Mouse (Mus musculus): ENCODE results near the gene Dbp.
A peak's percentile ranks its signal among the peaks of the same experiment; 100 is the strongest.

Dbp gene

DNA sequence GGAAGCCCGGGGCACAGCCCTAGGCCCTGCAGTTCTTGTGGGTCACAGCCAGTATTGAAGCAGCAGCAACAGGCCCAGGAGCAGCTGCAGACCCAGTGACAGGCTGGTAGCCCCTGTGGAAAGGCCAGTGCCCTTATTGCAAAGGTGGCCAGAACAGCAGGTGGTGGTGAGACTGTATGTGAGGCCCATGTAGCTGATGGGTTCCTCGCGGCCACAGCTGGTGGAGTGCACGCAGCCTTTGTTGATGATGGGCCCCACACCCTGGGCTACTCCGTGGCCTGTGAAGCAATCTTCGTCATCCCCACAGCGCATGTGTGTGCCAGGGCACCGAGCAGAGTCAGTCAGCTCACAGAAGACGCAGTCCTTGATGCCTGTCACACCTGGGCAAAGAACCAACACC lies 20.3 kb downstream of the Dbp start:
- no peak for DNase-seq (ENCODE audit: low spot score)

DNA sequence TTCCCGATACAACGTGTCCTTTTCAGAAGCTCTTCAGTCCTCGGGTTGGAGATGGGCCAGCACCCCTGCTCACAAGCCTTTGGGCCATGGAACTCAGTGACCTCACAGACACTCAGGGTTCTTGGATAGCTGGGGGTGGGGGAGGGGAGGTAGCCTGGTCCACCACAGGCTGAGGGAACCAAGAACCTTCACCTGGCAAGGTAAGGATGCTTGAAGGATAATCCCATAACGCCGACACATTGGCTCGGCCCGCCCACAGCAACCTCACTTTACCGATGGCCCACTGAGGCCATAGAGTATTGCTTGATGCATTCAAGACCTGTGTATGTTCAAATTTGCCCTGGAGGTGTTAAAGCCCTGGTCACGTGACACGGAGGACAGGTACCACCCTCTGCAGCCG lies 20.8 kb downstream of the Dbp start, which contains the start of gene Spaca4:
Gene Spaca4 (minus strand): TSS at position 101 of the 400 bp plus-strand sequence.
- DNase-seq (ENCODE audit: low spot score): no peak

DNA sequence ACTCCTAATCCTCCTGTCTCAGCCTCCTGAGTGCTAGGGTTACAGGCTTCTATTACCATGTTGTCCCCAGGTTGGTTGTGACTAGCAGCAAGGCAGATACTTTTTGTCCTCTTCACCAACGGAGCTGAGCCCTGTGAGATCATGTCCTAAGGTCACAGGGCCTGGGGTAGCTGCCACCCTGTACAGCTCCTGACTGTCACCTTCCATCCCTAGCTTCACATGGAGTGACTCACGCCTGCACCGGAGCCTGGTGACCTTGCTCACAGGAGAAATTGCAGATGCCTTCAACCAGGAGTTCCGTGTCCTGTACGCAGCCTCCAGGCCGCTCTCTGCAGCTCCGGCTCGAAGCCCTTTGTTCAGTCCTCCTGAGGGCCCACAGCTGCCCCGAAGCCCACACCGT lies 21.5 kb downstream of the Dbp start:
- DNase-seq (ENCODE audit: low spot score): no peak

GRCm38 (mm10) chr7:45727625-45728024 lies 22.7 kb downstream of the Dbp start:
- DNase-seq (ENCODE audit: low spot score): no peak

DNA sequence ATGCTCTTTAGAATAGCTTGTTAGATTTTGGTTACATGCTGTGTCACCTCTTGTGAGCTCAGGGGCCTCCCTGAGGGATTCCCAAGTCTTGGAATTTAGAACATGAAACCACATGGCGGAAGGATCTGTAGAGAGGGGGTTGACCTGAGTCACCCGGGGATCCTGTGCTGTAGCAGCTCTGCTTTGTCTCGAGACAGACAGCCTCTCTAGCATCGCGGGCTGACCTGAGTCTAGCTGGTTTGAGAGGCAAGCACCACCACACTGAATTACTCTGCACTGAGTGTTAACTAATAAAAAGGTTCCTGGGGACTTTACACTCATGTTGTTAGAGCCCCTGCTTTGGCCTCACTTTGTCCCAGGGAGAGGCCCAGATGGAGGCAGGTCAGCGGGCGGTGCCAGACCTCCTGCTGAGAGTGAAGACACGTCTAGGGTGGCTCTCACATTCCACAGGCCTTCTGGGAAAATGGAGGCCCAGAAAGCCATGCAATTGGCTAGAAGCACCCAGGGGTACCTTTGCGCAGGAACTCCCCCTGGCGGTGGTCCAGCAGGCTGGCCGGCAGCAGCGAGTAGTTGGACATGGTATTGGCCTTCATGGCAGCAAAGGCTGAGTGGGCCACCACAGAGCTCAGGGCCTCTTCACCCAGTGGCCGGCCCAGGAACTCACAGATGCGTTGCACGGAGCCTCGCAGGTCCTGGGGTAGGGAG lies 26.0 kb downstream of the Dbp start:
- DNase-seq (ENCODE audit: low spot score): no peak

GRCm38 (mm10) chr7:45733477-45733876 lies 28.6 kb downstream of the Dbp start:
- no peak for DNase-seq (ENCODE audit: low spot score)

DNA sequence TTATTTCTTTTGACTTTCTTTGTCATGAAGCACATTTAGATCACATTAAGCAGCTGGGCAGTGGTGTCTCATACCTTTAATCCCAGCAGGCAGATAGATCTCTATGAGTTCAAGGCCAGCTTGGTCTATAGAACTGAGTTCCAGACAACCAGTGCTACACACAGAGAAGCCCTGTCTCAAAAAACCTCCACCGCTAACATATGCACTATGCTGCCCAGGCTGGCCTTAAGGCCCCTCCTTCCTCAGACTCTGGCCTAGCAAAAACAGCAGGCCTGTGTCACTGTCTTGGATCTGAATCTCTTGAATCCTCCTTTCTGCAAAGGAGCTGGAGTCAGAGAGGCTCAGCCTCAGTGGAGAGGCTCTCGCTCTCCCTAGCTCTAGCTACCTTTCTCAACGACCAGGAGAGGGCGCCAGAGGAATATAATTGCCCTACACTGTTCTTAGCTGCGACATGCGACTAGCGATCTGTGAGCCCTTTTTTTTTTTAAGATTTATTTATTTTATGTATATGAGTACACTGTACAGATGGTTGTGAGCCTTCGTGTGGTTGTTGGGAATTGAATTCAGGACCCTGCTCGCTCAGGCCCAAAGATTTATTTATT lies 34.4 kb downstream of the Dbp start:
- peak; percentile 56 for DNase-seq (ENCODE audit: low spot score)

GRCm38 (mm10) chr7:45739820-45740219 lies 34.9 kb downstream of the Dbp start:
- DNase-seq (ENCODE audit: low spot score): no peak

GRCm38 (mm10) chr7:45741308-45741707 lies 36.4 kb downstream of the Dbp start:
- DNase-seq (ENCODE audit: low spot score): no peak

- DNase-seq (ENCODE audit: low spot score): no peak
Measured at GRCm38 (mm10) chr7:45741777-45742176, 36.9 kb downstream of the Dbp start.

GRCm38 (mm10) chr7:45742338-45742737 lies 37.5 kb downstream of the Dbp start:
- DNase-seq (ENCODE audit: low spot score): no peak

GRCm38 (mm10) chr7:45744387-45744786 lies 39.5 kb downstream of the Dbp start:
- no peak for DNase-seq (ENCODE audit: low spot score)

DNA sequence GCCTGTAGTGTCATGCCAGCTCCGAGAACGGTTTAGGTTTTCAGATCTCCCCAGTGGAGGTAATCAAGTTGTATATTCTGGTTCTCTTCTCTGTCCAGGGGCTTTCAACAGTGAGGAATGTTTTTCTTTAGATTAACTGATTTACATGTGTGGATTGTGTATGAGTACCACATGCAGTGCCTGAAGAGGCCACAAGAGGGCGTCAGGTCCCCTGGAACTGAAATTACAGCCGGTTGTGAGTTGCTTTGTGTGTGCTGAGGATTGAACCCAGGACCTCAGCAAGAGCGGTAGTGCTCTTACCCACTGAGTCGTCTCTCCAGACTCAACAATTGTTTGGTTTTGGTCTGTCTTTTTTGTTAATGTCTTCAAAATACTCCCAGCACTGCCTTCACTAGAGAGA lies 41.6 kb downstream of the Dbp start:
- DNase-seq (ENCODE audit: low spot score): no peak

DNA sequence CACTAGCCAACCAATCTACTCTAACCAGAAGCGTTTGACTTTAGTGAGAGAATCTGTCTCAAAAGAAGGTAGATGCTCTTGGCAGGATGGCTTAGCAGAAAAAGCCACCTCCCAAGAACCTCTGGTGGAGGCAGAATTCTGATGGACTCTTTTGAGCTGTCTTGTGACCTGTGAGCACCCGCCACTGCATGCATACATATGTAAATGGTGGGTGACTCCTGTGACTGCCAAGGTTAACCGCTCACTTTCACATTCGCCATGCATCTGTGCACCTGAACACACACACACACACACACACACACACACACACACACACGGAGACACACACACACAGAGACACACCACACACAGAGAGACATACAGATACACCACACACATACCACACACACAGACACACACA lies 42.6 kb downstream of the Dbp start:
- no peak for DNase-seq (ENCODE audit: low spot score)

DNA sequence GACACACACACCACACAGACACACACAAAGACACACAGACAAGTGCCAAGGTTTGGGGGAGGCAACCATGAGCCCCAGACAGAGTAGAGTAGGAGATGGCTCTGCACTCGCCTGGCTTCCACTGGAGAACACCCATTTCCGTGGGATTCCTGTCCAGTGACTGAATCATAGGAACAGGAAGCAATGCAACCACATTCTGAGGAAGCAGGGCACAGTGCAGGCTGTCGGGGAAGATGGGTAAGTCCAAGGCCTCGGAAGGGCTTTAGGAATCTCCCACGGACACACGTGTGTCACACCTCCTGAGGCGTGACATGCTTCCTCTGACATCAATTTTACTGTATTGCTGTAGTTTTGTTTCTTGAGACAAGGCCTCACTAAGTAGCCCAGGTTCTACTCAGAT lies 43.2 kb downstream of the Dbp start:
- DNase-seq (ENCODE audit: low spot score): no peak

GRCm38 (mm10) chr7:45749401-45749800 lies 44.5 kb downstream of the Dbp start:
- no peak for DNase-seq (ENCODE audit: low spot score)

DNA sequence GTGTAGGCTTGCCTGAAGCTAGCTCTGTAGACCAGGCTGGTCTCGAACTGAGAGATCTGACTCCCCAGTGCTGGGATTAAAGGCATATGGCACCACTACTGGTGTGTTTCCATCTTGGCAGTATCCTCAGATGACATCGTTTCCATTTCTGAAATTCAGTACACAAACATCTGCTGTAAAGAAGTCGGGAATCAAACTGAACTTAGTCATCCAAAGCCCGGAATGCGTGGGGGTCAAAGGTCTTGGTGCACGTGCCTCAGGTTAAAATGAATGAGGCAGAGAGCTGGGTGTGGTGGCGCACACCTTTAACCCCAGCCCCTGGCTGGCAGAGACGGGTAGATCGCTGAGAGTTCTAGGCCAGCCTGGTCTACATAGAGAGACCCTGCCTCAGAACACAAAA lies 45.3 kb downstream of the Dbp start:
- no peak for DNase-seq (ENCODE audit: low spot score)

- no peak for DNase-seq (ENCODE audit: low spot score)
Measured at GRCm38 (mm10) chr7:45755703-45756102, 50.8 kb downstream of the Dbp start.

GRCm38 (mm10) chr7:45759400-45759799 lies 54.5 kb downstream of the Dbp start:
- no peak for DNase-seq (ENCODE audit: low spot score)

Data from ovary, adult 18-20 months (tissue).